Mouse (Mus musculus): Measurements from ENCODE around the gene Ndufc2.

GRCm38 (mm10) chr7:97418717-97419116, 18.9 kb downstream of the Ndufc2 start:
- no peak for TF ChIP-seq USF1 (IDR thresholded peaks at IDR 0.05; ENCODE audit: low read depth)
- no peak for TF ChIP-seq MAX (IDR thresholded peaks at IDR 0.05)
- TF ChIP-seq CTCF (IDR thresholded peaks at IDR 0.05; ENCODE audit: control insufficient read depth, insufficient read depth, insufficient read length): no peak
- TF ChIP-seq MYOG (IDR thresholded peaks at IDR 0.05; ENCODE audit: control insufficient read depth, extremely low read depth, insufficient read length): no peak
- TF ChIP-seq MYOD1 (IDR thresholded peaks at IDR 0.05; ENCODE audit: control insufficient read depth, insufficient read length, low read depth): no peak
- TF ChIP-seq FOSL1 (IDR thresholded peaks at IDR 0.05; ENCODE audit: insufficient read depth, low read length, poor library complexity, severe bottlenecking): no peak

Measured in C2C12 (cell line).